Mouse (Mus musculus) heart, adult 18-20 months (tissue): ENCODE measurements around the gene Crim1. TPM values are rescaled to one million over a fixed set of nuclear protein-coding genes. Genes with fewer than 3 reads are reported as not detected.

Source experiments
- DNase-seq, 2 experiments: peaks; one replicate each; pipeline ENCODE4 v3.0.0; 2021 to 2022; ENCODE audit warnings: mixed read lengths in 1 of 2
- total RNA-seq, 2 experiments: library from RNA; stranded (reverse); gene quantifications; 2 replicates each; pipeline ENCODE4 v1.2.3; 2021

Gene Crim1
- total RNA-seq, 2 experiments from 2014 or later = 51.2 to 66.8 TPM

DNA sequence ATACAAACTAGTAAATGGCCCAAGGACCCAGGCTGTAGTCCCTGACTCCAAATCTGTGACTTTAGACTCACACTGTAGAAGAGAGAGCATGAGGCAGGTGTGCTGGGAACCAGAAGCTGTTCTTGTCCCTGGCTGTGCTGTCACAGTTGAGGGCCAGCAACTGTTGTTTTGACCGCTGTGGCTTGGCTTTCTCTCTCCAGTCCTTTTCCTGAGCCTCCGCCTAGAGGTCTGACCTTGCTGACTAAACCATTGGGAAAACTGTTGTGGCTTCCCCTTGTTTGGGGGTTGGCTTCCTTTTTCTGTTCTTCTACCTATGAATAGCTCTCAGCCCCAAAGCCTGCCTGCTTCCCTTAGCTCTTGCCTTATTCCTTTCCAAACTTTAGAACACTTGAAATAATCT lies 126.3 kb downstream of the Crim1 start:
- DNase-seq = peak; percentile 36 to 63

DNA sequence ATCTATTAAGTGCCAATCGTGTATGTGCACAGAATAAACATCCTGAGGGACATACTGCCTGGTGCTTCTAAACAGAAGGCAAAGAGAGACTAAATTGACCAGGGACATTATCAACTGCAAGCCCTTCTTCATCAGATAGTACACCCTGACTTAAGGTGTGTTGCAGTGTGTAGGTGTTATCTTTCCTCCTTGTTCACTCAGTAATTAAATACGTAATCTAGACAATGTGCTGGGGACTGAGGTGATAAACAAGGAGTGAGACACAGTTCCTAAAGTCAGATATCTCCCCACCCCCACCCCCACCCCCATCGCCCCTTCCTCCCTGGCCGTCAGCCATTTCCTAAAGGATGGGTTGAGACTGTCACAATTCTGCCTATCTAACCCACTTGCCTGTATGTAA lies 127.1 kb downstream of the Crim1 start:
- DNase-seq = no peak

DNA sequence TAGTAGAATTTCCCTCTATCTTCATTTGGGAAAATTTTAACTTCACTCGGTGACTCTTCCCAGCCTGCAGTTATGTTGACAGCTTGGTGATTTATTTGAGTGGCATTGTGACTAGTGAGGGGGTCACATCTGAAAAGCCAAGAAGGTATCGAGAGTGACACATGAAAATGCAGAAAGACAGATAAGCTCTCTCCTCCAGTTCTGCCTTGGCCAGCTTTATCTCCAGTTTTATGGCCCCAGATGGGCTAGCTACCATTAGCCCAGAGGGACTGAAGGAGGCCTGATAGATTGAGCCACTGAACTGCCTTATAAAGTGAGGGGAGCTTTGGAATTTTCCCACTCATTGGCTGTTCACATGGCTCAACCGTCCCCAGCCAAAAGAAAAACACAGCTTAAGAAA lies 128.2 kb downstream of the Crim1 start:
- DNase-seq = no peak

DNA sequence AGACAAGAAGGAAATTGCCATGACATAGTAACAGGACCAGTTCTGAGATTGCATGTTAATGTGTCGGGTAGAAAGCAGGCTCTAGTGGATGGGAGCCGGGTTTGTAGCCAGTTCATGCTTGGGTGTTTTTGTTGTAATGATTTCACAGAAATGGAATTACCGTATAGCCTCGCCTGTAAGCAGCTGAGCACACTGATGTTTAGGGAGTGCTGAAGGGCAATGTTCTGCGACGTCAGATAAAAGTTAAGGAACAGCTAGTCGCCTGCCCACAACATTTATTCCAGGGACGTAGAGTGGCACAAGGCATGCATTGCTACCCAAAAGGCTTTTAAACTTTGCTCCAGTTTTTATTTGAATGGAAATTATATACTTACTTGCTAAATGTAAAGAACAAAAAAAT lies 131.4 kb downstream of the Crim1 start:
- DNase-seq = no peak

DNA sequence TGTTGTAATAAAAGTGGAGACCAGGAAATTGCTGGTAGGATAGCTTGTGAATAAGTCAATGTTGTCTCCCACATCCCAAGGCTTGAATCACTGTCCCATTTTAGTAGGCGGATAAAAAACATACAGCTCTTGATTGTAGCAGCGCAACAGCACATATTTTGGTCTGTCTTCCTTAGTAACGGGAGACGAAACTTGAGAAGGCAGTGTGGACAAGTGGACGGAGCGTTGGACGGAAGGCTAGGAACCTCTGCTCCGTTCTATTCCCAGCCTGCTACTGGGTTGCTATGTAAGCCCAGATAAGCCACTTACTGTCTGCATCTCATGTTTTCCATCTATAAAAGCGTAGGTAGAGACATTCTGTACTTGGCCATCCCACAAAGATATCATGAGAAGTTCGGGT lies 133.2 kb downstream of the Crim1 start:
- DNase-seq = no peak

DNA sequence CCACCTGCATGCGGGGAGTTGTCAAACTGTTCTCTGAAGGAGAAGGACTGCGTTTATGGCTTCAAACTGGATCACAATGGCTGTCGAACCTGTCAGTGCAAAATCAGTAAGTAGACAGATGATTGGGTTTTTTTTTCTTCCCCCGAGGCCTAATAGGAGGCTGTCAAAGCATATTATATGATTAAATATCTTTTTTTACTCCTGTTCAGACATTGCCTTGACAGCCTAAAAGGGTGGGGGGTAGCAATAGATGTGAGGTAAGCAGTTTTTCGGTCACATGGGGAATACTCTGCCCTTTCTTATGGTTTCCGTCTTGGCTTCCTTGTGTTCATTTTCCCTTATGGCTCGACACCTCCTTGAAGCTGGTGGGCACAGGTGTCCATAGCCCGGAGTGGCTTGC lies 135.2 kb downstream of the Crim1 start:
- no peak for DNase-seq

DNA sequence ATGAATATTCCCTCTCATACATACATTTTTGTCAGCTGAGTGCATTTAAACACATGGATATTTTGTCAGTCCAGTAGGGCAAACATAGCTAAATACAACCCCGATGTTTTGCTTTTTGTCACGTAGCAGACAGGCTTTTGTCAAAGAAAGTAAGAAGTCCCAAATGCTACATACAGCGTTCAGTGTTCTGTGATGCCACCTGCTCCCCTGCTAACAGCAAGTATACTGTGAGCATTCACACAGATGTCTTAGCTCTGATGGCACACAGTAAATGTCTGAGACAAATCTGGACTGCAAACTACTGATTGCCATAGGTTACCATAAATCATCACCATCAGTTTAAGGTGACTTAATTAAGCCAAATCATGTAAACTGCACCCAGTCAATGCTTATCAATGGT lies 143.6 kb downstream of the Crim1 start:
- DNase-seq = no peak

DNA sequence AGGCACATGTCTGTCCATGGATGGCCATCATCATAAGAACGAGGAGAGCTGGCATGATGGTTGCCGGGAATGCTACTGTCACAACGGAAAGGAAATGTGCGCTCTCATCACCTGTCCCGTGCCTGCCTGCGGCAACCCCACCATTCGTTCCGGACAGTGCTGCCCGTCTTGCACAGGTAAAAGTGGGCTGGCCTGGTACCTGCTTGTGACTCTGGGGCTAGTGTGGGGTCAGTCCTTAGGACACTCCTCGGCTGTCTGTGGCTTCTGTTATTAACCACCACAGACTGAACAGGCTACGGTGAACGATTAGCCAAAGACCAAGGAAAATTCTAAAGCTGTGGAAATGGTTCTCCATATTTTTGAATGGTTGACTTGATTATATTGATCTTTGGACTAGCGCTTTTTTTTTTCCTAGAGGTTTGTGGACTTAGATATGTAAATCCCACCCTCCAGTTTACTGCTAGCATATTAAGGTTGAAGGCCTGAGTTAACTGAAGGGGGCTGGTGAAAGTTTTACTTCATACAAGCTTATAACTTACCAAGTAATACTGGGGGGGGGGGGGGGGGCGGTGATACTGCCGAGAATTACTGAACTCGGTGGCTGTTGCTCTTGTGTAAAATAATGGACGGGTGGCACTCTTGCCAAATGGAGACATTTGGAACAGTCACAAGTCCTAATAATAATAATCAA lies 147.2 kb downstream of the Crim1 start:
- no peak for DNase-seq

DNA sequence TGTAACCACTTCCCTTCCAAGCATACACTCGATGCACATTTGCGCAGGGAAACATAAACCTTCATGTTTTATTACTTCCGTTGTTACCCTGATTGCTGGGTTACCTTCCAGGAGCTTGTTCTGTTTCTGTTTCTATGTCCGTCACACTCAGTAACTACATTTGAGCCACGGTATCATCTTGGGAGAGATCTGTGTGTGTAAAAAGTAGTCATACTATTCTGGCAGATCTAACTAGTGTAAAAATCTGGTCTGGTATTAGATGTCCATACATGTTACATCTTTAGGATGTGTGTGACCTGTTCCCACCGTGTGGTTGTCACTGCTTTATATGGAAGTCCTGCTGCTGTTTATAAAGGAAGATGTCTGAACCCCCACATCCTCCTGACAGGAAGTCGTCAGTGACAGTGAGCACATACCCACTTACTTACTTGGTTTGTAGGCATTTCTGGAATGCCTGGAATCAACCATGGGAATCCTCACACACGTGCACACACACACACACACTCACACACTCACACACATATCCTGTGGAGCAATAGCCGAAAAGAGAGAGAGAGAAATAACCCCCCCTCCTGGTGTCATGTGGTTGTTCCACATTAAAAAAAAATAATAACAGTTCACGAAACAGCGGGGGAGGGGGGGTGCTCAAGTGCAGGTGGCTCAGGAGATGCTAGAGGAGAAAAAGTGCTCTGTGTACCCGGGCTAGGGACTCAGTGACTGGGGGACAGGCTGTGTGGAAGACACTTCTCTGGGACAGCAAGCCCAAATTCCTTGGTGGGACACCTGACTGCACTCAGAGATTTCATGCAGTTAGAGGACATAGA lies 151.8 kb downstream of the Crim1 start:
- no peak for DNase-seq

DNA sequence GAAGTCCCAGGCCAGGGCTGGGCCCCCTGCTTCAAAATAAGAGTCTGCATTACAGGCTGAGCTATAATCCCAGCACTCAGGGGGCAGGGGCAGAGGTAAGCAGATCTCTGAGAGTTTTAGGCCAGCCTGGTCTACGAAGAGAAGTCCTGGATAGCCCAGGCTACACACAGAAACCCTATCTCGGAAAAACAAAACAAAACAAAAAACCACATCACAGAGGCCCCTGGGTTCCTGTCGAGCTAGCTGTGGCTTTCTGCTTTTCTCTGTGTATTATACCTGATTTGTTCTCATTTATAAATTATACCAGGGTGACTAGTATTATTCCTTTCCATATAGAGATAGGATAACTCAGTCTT lies 152.4 kb downstream of the Crim1 start:
- no peak for DNase-seq

DNA sequence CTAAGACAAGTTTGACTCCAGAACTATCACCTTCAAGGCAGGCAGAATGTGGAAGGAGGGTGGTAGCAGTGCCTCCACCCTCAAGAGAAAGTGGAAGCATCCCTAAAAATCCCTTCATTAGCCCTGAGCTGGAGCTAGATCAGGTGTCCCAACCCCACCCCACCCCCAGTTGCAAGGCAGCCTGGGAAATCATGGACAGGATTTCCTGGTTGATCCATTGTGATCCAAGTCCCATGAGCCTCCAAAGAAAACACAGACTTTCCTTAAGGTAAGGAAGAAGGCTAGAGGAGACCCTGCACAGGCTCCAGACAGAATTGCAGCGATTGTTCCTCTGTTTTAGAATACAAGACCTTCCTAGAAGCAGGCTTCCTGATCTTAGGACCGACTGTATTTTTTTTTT lies 154.4 kb downstream of the Crim1 start:
- DNase-seq = peak in 1 of 2 experiments; percentile 48

DNA sequence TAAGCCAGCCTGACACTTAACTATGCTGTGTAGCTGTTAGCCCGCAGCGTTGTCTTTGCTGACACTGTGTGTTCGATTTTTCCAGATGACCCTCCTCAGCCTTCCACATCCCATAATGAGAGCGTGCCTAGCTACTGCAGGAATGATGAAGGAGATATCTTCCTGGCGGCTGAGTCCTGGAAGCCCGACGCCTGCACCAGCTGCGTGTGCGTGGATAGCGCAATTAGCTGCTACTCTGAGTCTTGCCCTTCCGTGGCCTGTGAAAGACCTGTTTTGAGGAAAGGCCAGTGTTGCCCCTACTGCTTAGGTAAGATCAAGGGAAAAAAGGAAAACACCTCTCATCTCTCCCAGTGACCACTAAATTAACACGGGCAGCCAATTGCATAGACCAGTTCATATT lies 154.8 kb downstream of the Crim1 start:
- DNase-seq = no peak

DNA sequence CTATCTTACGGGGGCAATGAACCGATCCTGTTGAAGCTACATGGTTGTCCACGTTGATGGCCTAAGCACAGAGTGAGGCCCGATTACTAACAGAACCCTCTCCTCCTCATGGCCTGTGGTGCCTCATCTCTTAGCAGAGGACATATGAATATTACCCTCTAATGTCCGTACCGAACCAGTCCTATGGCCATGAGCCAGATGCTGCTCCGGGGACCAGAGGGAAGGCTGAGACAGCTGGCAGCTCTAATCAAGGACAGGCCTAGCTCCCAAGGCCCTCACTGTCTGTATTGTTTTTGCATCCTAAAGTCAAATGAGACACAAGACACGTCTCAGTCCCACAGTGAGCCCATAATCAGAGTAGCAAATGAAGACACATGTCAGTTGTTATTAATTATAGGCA lies 155.6 kb downstream of the Crim1 start:
- no peak for DNase-seq

DNA sequence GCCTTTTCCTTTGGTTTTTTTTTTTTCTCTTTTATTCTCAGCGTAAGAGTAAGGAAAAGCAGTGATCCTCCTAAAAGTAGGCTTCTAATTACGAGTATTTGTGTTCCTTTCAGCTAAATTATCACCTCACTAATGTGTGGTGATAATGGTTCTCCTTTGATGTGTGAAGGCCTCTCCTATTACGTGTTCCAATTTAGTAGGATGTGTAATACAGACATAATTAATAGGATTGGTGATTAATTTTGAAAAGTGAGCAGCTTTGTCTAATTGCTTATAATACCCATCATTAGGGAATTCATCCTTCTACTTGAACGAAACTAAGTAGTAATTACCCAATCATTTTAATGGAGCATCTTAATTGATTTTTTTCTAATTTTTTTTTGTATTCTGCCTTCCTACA lies 157.7 kb downstream of the Crim1 start:
- no peak for DNase-seq

DNA sequence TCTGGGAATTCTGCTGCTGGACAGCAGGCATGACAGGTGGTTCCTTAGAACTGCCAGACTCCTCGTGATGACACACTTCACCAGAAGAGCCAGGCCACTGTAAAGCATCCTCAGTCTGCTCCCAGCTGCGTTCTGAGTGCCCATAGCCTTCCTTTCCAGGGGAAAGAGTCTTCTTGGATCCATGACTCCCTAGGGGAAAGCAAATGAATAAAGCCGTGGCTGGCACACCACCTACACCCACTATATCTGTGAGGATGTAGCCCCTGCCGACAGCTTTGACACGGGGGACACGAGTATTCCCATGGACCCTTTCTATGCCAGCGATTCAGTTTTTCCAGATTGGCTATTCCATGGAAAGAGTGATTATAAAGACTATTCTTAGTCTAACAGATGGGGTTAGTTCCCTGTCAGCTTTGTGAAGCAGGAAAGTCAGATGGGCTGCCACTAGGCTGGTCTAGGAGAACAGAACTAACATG lies 158.2 kb downstream of the Crim1 start:
- no peak for DNase-seq

DNA sequence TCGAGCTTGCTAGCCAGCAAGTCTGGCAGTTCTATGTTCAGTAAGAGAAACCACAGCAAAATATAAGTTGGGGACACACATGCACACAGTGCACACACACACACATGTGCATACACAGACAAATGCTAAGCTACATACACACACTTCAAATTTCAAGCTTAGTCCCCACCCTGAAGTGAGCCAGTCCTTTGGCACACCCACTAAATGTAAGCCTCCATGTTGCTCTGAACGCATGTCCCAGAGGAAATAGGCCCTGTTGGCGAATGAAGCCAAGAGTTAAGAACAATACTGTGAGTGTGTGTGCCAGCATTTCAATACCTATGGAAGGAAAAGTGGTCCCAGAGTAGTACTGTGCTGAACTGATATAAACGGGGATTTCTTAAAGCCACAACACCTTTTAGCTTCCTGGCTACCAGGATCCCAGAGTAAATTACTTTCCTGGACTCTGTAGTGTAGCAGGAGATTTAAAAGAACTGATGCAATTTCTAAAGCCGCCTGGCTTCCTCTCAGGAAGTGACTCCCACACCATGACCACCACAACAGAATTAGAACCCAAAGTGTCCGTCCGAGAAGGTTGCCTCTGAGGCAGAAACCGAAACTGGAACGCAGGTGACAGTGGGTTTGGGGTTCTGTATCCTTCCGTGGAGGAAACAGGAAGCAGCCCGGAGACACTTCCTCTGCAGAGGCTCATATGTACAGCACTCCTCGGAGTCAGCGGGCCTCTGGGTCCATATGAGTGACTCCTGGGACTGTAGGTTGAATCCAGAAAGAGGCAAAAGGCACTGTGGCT lies 162.1 kb downstream of the Crim1 start:
- peak; percentile 66 to 86 for DNase-seq

DNA sequence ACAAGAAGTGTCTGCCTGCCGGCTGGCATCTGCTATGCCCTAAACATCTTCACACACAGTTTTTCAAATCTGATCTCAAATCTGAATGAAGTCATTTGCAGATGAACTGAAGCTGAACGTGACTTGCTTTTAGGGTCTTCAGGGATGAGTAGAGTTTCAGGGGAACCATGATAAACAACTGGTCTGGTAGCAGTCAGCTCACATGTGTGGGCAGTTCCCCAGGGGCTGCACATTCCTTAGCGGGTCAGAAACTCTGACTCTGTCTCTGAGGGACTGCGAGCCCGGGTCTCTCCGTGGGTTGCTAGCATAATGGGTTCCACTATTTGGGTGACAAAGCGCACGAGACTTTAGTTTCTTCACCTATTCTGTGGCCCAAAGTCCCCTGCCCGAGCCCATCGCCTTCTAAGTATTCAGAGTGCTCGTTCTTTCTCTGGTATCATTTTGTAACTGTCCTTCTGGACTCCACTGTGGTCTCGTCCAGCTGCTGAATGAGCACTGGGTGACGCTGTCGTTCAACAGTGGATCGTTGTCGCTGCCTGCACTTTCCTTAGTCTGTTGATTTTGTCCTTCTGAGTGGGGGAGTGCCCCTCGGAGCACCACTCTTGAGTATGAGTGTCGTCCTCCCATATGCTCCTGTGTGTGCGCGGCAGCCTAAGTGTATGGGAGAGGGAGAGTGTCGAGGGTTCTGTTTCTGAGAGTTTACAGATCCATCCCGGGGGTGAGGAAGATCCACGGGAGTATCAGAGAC lies 164.7 kb downstream of the Crim1 start:
- no peak for DNase-seq

DNA sequence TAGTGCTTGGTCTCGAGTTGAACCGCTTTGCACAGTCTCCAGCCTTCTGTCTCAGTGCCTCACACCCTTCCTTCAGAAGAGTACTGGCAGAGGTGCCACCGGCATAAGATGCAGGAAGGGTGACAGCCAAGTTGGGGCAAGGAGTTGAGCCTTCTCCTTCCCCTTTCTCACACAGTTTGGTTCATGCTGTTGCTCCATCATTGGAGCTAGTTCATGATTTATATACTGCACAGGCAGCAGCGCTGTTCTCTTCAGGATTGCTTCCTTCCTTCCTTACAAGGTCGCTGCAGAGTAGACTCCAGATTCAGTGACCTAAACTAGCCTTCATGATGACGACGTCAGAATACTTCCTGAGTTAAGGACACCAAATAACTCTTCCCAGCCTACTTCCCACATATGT lies 166.0 kb downstream of the Crim1 start:
- no peak for DNase-seq

DNA sequence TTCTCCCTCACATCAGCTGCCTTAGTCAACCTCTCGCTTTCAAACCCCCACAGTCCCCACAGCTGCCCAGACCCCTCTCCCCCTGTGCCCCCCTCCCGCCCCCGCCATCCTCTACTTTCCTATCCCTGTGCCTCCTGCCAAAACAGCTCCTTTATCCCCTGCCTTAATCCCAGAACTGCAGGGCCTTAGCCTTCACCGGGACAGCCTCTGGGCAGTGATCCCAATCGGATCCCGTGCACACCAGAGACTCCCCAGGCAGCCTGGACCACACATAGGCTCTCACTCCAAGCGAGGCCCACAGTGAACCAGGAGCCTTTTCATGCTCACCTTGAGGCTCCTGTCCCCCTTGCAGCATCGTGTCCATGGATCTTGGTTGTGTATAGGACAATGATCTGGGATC lies 168.4 kb downstream of the Crim1 start:
- DNase-seq = no peak

DNA sequence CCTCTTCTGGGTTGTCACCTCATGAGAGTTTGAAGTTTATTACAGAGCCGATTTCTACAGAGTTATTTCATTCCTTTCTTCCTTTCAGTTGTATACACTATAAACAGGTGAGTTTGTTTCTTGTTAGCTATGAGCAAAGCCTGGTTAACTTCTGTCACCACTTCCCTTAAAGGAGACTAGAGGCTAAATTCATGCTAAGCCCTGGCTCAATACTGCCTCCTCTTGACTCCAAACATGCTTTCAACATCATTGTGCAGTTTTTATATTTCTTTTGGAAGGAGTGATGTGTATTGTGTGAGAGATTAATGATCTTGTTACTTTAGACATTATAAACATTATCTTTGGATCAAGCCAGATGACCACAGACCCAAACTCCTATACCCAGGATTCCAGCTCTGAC lies 170.4 kb downstream of the Crim1 start:
- DNase-seq = no peak

DNA sequence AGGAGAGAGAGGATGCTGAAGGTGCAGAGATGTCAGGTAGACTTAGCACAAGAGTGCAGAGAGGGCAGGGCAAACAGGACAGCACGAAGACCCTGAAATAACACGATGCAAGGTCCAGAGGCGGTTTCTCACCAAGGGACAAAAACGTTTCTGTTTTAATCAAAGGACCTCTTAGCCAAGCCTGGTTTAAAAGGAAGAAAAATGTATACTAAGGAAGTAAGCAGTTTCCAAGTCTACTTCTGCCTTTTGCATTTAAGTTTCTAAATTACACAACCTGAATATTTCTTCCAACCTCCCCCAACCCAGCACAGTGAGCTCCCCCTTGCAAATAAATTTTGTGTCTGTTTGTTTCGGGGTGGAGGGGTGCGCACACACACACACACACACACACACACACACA lies 173.1 kb downstream of the Crim1 start:
- no peak for DNase-seq

DNA sequence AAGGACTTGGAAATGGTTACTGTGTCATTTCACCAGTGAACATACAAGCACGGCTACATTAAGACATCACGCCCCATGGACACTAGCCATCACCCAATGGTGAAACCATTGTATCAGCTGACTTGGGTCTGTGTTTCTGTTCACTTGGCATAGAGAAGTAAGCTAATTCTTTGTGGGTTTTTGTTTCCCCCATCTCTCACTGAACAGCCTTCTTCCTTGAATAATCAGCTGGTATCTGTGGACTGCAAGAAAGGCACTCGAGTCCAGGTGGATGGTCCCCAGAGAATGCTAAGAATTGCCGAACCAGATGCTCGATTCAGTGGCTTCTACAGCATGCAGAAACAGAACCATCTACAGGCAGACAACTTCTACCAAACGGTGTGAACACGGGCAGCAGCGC lies 173.8 kb downstream of the Crim1 start:
- no peak for DNase-seq
